Mouse (Mus musculus): ENCODE measurements at regions not wholly inside any gene's neighbourhood (a gene's known extent, or its start where the extent isn't known, plus 50 kb on each side); places are given as distances from the start of the nearest gene placed in this dataset.

DNA sequence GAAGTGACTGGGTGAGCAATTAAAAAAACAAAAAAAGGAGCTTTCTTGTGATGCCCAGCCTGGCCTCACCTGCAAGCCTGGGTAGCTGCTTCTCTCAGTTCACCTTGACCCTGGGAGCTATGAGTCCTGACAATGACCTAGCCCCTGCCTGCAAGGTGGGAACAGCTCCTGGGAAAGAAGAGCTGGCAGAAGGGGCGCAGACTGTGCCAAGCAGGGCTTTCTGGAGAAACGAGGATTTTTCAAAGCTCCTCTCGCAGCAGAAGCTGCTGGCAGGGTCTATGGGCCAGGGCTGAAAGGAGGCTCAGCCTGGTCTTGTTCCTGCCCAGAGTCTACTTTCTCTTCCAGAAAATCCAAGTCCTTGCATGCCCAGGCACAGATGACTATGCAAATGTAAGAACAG, 380.4 kb downstream of the Zfp536 start:
- DNase-seq = no peak

DNA sequence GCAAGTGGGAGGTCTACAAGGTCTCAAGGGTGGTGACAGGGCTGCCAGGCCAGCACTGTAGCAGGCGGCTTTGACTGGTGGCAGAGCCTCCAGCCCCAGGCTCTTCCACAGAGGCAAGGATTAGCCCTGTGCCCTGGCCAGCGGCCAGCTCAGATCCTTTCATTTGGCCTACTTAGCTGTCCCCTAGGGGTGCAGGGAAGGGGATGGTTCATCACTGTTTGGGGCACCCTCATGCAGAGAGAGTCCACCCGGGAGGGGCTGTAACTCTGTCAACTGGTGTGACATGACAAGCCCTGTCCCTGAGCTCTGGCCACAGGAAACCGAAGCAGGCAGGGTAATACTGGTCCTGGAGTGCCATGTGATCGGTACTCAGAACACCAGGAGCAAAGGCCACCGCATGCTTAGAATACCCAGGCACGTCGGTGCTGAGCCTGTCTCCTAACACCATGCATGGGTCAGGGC, 378.4 kb downstream of the Zfp536 start:
- DNase-seq = no peak

DNA sequence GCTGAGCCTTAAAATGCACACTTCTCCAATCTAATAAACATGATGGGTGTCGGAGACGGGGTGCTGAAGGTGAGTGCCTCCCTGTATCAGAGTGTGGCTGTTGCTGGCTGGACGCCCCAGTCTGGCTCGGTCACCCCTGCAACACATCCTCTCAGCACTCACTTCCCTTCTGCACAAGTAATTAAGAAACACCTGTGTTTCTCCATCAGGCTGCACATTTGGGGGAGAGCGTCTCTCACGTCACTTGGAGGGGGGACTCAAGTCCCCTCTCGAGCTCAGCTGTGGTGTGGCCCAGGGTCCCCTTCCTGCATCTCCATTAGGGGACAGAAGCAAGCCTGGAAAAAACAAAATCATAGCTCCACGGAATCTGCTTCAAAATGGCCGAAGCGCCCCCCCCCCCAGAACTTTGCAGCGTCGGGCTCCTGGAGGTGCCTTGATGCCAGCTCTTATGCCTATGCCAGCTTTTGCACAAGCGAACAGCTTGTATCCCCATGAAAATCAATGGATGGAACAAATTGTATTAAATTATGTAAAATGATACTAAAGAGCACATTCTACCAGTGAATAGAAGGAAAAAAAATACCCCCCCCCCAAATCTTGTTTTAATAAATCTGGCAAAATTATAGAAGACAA, 377.4 kb downstream of the Zfp536 start:
- DNase-seq = no peak

DNA sequence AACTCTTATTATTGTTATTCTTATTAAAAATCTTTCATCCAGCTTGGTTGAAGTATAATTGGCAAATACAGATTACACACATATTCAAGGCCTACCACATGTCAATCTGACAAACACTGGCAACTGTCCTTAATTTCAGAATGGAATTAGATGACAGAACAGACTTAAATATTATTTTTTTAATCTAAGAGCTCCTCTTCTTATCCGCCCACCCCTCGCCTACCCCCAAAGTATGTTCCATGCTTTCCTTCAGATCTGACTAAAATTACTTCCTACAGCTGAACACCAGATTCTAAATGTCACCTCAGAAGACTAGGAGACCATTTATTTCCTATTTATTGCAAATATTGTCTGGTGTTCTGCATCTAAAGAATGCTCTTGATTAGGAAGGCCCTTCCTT, 370.0 kb downstream of the Zfp536 start:
- DNase-seq = no peak

DNA sequence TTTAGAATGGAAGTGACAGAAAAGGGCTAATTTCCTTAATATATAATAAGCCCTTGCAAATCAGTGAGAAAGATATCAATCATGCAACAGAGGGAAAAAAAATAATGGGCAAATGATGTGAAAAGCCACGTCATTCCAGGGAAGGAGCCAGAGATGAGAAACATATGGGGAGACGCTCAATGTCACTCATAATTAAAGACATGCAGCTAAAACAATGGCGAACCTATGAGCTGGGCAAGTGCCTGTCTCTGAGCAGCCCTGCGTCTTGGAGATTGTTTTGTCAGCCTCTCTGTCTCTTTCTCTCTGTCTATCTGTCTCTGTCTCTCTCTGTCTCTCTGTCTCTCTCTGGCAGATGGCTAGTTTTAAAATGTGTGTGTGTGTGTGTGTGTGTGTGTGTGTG, 360.1 kb downstream of the Zfp536 start:
- DNase-seq = no peak

DNA sequence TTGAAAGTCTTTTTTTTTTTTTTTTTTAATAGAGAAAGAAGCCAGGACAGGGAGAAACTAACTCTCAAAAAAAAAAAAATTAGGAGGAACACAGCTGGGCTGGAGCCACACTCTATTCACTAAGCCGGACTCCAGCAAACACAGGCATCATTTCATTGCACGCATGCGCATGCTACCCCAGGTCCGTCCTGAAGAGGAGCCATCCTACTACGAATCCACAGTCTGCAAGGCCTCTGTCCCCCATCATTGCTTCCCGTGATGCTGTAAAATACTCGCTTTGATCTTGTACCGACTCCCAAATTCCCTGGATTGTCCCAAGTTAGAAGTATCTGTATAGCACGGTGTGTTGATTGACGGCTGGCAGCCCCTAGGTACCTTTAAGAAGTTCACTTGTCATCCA, 351.7 kb downstream of the Zfp536 start:
- DNase-seq = no peak
